Mouse (Mus musculus) kidney, embryonic 15.5 days (tissue): ENCODE measurements around the gene Elp1. TPM values are rescaled to one million over a fixed set of nuclear protein-coding genes. Genes with fewer than 3 reads are reported as not detected.

ENCODE experiments used
- ATAC-seq: fragments of 200-750 bp; cut with Nextera tagmentation; replicated peaks from 2 replicates; pipeline ENCODE4 v1.8.0; 2017; ENCODE audit warnings: moderate TSS enrichment; ENCODE audit not compliant: low FRiP score
- H3K27ac ChIP-seq: fragments of 300-500 bp; sonication (generic); 2 replicates; pipeline ENCODE4 v1.5.1; 2015; ENCODE audit warnings: mild to moderate bottlenecking, inconsistent platforms
- H3K27me3 ChIP-seq: fragments of 300-500 bp; sonication (generic); 2 replicates; pipeline ENCODE4 v1.6.1; 2015; ENCODE audit warnings: inconsistent platforms
- H3K36me3 ChIP-seq: fragments of 300-500 bp; sonication (generic); 2 replicates; pipeline ENCODE4 v1.6.1; 2015; ENCODE audit warnings: inconsistent platforms
- H3K4me1 ChIP-seq: fragments of 300-500 bp; sonication (generic); 2 replicates; pipeline ENCODE4 v1.6.1; 2015; ENCODE audit warnings: inconsistent platforms
- H3K4me2 ChIP-seq: fragments of 300-500 bp; sonication (generic); 2 replicates; pipeline ENCODE4 v1.6.1; 2015; ENCODE audit warnings: moderate library complexity, mild to moderate bottlenecking, inconsistent platforms
- H3K4me3 ChIP-seq: fragments of 300-500 bp; sonication (generic); replicated peaks from 2 replicates; pipeline ENCODE4 v1.5.1; 2015; ENCODE audit warnings: mild to moderate bottlenecking, inconsistent platforms
- H3K9ac ChIP-seq: fragments of 300-500 bp; sonication (generic); 2 replicates; pipeline ENCODE4 v1.6.1; 2015; ENCODE audit warnings: mild to moderate bottlenecking, inconsistent platforms
- H3K9me3 ChIP-seq: fragments of 300-500 bp; sonication (generic); replicated peaks from 2 replicates; pipeline ENCODE4 v1.6.1; 2016; ENCODE audit warnings: inconsistent platforms
- WGBS: fragments of 180-500 bp; shearing (Covaris S2); methylation state at CpG from one replicate; pipeline ENCODE4 v1.1.7; 2015; ENCODE audit warnings: mixed read lengths; 5-methylcytosine and 5-hydroxymethylcytosine counted together
- polyA plus RNA-seq: library from polyadenylated mRNA; unstranded; fragments of >200 nt; fragmentation: Nextera tagmentation; extraction: Ambion mirVana; gene quantifications from 2 replicates; pipeline ENCODE4 v1.2.1, GENCODE M21; 2015

The Elp1 gene
- polyA plus RNA-seq, 1 experiment from 2014 or later: 44.1 TPM

GRCm38 (mm10) chr4:56831013-56831609 is 29.0 kb upstream of the Elp1 start:
- Histone ChIP-seq H3K4me3 (no peak overlapping the region), H3K27ac (no peak overlapping the region), H3K9me3 (no peaks in the 10 kb centered on the region), H3K36me3 (peaks cover 43% of the 10 kb centered on the region), H3K27me3 (no peaks in the 10 kb centered on the region), H3K9ac (no peak overlapping the region), H3K4me2 (0 out of 2 replicates have a peak overlapping the region, but pooled peaks have one; percentile 12), H3K4me1 (peaks cover 32% of the 10 kb centered on the region)
- 52% methylated on average over 13 of the region's 13 CpGs for WGBS
- ATAC-seq: no peak

- Histone ChIP-seq H3K4me1 (peaks cover 32% of the 10 kb centered on the region), H3K27ac (peak overlapping the region; percentile 57), H3K9me3 (no peaks in the 10 kb centered on the region), H3K4me3 (no peak overlapping the region), H3K9ac (no peak overlapping the region), H3K4me2 (0 out of 2 replicates have a peak overlapping the region, but pooled peaks have one; percentile 4), H3K27me3 (no peaks in the 10 kb centered on the region), H3K36me3 (peaks cover 39% of the 10 kb centered on the region)
- peak; percentile 88 for ATAC-seq
- 24% methylated on average over 7 of the region's 7 CpGs for WGBS
Observed at GRCm38 (mm10) chr4:56829511-56829921, 27.4 kb upstream of the Elp1 start.

- 32% methylated on average over 3 of the region's 3 CpGs for whole genome bisulfite sequencing
- no peak overlapping the region for H3K9ac ChIP-seq
- H3K27me3 ChIP-seq: no peaks in the 10 kb centered on the region
- 0 out of 2 replicates have a peak overlapping the region, but pooled peaks have one; percentile 4 for H3K4me2 ChIP-seq
- ATAC-seq: peak; percentile 74
- peak overlapping the region; percentile 57 for H3K27ac ChIP-seq
- H3K4me1 ChIP-seq: peaks cover 32% of the 10 kb centered on the region
- H3K9me3 ChIP-seq: no peaks in the 10 kb centered on the region
- H3K4me3 ChIP-seq: no peak overlapping the region
- H3K36me3 ChIP-seq: peaks cover 38% of the 10 kb centered on the region
Observed at GRCm38 (mm10) chr4:56828932-56829331, 26.8 kb upstream of the Elp1 start.

GRCm38 (mm10) chr4:56824231-56824630 is 22.1 kb upstream of the Elp1 start:
- no peaks in the 10 kb centered on the region for H3K27me3 ChIP-seq
- H3K9ac ChIP-seq: no peak overlapping the region
- peaks cover 4% of the 10 kb centered on the region for H3K4me1 ChIP-seq
- no peak for ATAC-seq
- H3K9me3 ChIP-seq: no peaks in the 10 kb centered on the region
- no peak overlapping the region for H3K27ac ChIP-seq
- H3K4me2 ChIP-seq: no peak overlapping the region
- H3K4me3 ChIP-seq: no peak overlapping the region
- WGBS: 91% methylated on average over 9 of the region's 9 CpGs
- H3K36me3 ChIP-seq: peaks cover 31% of the 10 kb centered on the region

- H3K4me2 ChIP-seq: no peak overlapping the region
- no peak overlapping the region for H3K9ac ChIP-seq
- H3K4me1 ChIP-seq: 0 out of 2 replicates have a peak, but pooled peaks cover 3% of the 10 kb centered on the region
- ATAC-seq: no peak
- H3K4me3 ChIP-seq: no peak overlapping the region
- no peaks in the 10 kb centered on the region for H3K27me3 ChIP-seq
- H3K9me3 ChIP-seq: no peaks in the 10 kb centered on the region
- peaks cover 34% of the 10 kb centered on the region for H3K36me3 ChIP-seq
- H3K27ac ChIP-seq: no peak overlapping the region
Observed at GRCm38 (mm10) chr4:56820017-56820550, 18.0 kb upstream of the Elp1 start.

- H3K27ac ChIP-seq: no peak overlapping the region
- no peaks in the 10 kb centered on the region for H3K9me3 ChIP-seq
- 0 out of 2 replicates have a peak, but pooled peaks cover 5% of the 10 kb centered on the region for H3K4me1 ChIP-seq
- no peaks in the 10 kb centered on the region for H3K27me3 ChIP-seq
- H3K4me3 ChIP-seq: no peak overlapping the region
- no peak overlapping the region for H3K4me2 ChIP-seq
- H3K9ac ChIP-seq: no peak overlapping the region
- peaks cover 38% of the 10 kb centered on the region for H3K36me3 ChIP-seq
- ATAC-seq: no peak
- WGBS: 62% methylated on average over 8 of the region's 8 CpGs
Observed at GRCm38 (mm10) chr4:56815131-56815530, 13.0 kb upstream of the Elp1 start.

GRCm38 (mm10) chr4:56812096-56812495 is 10.0 kb upstream of the Elp1 start:
- WGBS: 79% methylated on average over 4 of the region's 4 CpGs
- H3K9ac ChIP-seq: no peak overlapping the region

GRCm38 (mm10) chr4:56811642-56812041 is 9.5 kb upstream of the Elp1 start:
- Histone ChIP-seq H3K9ac (no peak overlapping the region), H3K4me2 (no peak overlapping the region), H3K36me3 (peaks cover 46% of the 10 kb centered on the region), H3K27ac (no peak overlapping the region), H3K9me3 (no peaks in the 10 kb centered on the region), H3K4me3 (no peak overlapping the region), H3K27me3 (no peaks in the 10 kb centered on the region), H3K4me1 (0 out of 2 replicates have a peak, but pooled peaks cover 5% of the 10 kb centered on the region)
- ATAC-seq: no peak
- 82% methylated on average over 3 of the region's 3 CpGs for WGBS

More at GRCm38 (mm10) chr4:56812096-56812495, 10.0 kb upstream of the Elp1 start:
- no peaks in the 10 kb centered on the region for H3K9me3 ChIP-seq
- no peak for ATAC-seq
- peaks cover 46% of the 10 kb centered on the region for H3K36me3 ChIP-seq
- no peak overlapping the region for H3K4me3 ChIP-seq
- H3K4me1 ChIP-seq: 0 out of 2 replicates have a peak, but pooled peaks cover 5% of the 10 kb centered on the region
- H3K27me3 ChIP-seq: no peaks in the 10 kb centered on the region
- no peak overlapping the region for H3K4me2 ChIP-seq
- no peak overlapping the region for H3K27ac ChIP-seq

GRCm38 (mm10) chr4:56809050-56809449 is 6.9 kb upstream of the Elp1 start:
- 74% methylated on average over 4 of the region's 4 CpGs for WGBS
- H3K9ac ChIP-seq: no peak overlapping the region
- H3K9me3 ChIP-seq: no peaks in the 10 kb centered on the region
- no peak overlapping the region for H3K4me3 ChIP-seq
- no peak overlapping the region for H3K4me2 ChIP-seq
- no peak for ATAC-seq
- H3K4me1 ChIP-seq: no peaks in the 10 kb centered on the region
- H3K27ac ChIP-seq: no peak overlapping the region
- H3K36me3 ChIP-seq: peaks cover 57% of the 10 kb centered on the region
- no peaks in the 10 kb centered on the region for H3K27me3 ChIP-seq

GRCm38 (mm10) chr4:56802669-56803150 is 579 bp upstream of the Elp1 start:
- Histone ChIP-seq H3K36me3 (peaks cover 59% of the 10 kb centered on the region), H3K9me3 (no peaks in the 10 kb centered on the region), H3K9ac (peak overlapping the region; percentile 81), H3K27me3 (no peaks in the 10 kb centered on the region), H3K27ac (peak overlapping the region; percentile 85), H3K4me2 (peak overlapping the region; percentile 76), H3K4me3 (peak overlapping the region; percentile 76), H3K4me1 (peaks cover 25% of the 10 kb centered on the region)
- ATAC-seq: peak; percentile 38; the same call in 1 of the 2 replicates
- WGBS: 2% methylated on average over 25 of the region's 25 CpGs

- H3K36me3 ChIP-seq: peaks cover 93% of the 10 kb centered on the region
- WGBS: 53% methylated on average over 1 of the region's 1 CpGs
- no peak overlapping the region for H3K4me2 ChIP-seq
- ATAC-seq: no peak
- H3K9me3 ChIP-seq: no peaks in the 10 kb centered on the region
- H3K27me3 ChIP-seq: no peaks in the 10 kb centered on the region
- no peak overlapping the region for H3K4me3 ChIP-seq
- H3K4me1 ChIP-seq: no peaks in the 10 kb centered on the region
- no peak overlapping the region for H3K9ac ChIP-seq
- no peak overlapping the region for H3K27ac ChIP-seq
Observed at GRCm38 (mm10) chr4:56791373-56791772, 10.8 kb downstream of the Elp1 start.

- no peak for ATAC-seq
- WGBS: 67% methylated on average over 1 of the region's 1 CpGs
- H3K9ac ChIP-seq: no peak overlapping the region
Observed at GRCm38 (mm10) chr4:56771065-56771464, 31.1 kb downstream of the Elp1 start.

More at GRCm38 (mm10) chr4:56771065-56771464, 31.1 kb downstream of the Elp1 start:
- Histone ChIP-seq H3K27ac (no peak overlapping the region), H3K4me2 (no peak overlapping the region), H3K4me1 (no peaks in the 10 kb centered on the region), H3K27me3 (no peaks in the 10 kb centered on the region), H3K9me3 (no peaks in the 10 kb centered on the region), H3K36me3 (peaks cover 95% of the 10 kb centered on the region), H3K4me3 (no peak overlapping the region)
